Mouse (Mus musculus) gastrocnemius, postnatal 4 days (tissue): ENCODE results near the gene Hist1h2bp. TPM values are rescaled to one million over a fixed set of nuclear protein-coding genes. Genes with fewer than 3 reads are reported as not detected.
"Not testable (repeated sequence)": the region's sequence is repeated elsewhere in the genome, so short reads cannot be mapped to it uniquely, and the experiment has no call there.

Experiments used
- DNase-seq, 2 experiments: peaks; one replicate each; pipeline ENCODE4 v3.0.0; 2021 to 2022; ENCODE audit warnings: low spot score in 2 of 2, mixed read lengths in 2 of 2
- long read RNA-seq, 2 experiments: library from polyadenylated mRNA; stranded (forward); transcript quantifications; one replicate each; pipeline ENCODE4 v2.0.0; 2021
- total RNA-seq, 2 experiments: library from RNA; stranded (reverse); gene quantifications; 2 replicates each; pipeline ENCODE4 v1.2.3; 2021

The Hist1h2bp gene
- 100 to 1,000 TPM; 143 to 201 TPM for total RNA-seq
- long read RNA-seq, experiment 1, result 0 reads
- long read RNA-seq, experiment 2, partial matches to known transcripts, result 0 of 2 reads
- long read RNA-seq, experiment 2, other reads (novel, unspliced or antisense), result 0 of 2 reads

DNA sequence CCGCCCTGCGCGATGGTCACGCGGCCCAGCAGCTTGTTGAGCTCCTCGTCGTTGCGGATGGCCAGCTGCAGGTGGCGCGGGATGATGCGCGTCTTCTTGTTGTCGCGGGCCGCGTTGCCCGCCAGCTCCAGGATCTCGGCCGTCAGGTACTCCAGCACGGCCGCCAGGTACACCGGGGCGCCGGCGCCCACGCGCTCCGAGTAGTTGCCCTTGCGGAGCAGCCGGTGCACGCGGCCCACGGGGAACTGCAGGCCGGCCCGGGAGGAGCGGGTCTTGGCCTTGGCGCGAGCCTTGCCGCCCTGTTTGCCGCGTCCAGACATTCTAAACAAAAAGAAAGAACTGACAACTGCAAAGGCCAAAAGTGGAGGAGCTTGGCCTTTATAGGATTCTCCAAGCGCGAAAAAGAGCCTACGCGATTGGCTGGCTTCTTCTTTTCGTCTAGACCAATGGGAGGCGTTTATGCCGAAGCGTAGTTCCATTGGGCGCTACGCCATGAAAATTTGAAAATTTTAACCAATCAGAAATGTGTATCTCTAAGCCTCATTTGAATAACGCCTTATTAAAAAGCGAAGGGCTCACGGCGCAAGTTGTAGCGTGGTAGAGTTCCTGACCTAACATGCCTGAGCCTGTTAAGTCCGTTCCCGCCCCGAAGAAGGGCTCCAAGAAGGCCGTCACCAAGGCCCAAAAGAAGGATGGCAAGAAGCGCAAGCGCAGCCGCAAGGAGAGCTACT is at the start of gene Hist1h2bp, which contains the start of gene Hist1h2an:
Gene Hist1h2bp (plus strand): TSS at position 563 of the 731 bp plus-strand sequence.
Gene Hist1h2an (minus strand): TSS at position 320 of the 731 bp plus-strand sequence.
- peak; percentile 65 to 83 for DNase-seq

GRCm38 (mm10) chr13:21745006-21745405 is 42.3 kb upstream of the Hist1h2bp start:
- DNase-seq, result no peak

- no peak for DNase-seq
These were observed 37.7 kb upstream of the Hist1h2bp start for GRCm38 (mm10) chr13:21749387-21750158.

DNA sequence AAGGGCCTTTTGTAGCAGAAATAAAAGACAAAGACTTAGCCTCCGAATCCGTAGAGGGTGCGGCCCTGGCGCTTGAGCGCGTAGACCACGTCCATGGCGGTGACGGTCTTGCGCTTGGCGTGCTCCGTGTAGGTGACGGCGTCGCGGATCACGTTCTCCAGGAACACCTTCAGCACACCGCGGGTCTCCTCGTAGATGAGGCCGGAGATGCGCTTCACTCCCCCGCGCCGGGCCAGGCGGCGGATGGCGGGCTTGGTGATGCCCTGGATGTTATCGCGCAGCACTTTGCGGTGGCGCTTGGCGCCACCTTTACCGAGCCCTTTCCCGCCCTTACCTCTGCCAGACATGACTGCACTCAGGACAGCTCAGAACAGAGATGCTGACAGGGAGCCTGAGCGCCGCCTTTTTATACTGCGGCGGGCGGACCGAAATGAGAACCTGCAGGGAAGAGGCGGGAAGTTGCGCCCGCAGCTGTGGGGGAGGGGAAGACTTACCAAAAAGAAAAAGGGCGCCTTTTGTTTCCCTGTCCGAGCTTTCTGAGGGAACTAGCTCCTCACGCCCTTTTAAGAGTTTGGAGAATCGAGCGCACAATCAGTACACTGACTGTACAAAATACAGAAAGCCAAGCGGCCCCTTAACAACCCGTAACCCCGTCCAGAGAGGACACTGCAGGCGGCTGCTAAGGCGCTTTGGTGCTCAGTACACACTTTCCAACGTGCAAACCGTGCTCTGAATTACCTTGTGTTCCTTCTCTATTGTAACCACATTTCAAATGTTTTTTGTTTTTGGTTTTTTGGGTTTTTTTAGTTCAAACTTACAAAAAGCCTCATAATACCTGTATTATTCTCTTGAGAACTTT is 36.9 kb upstream of the Hist1h2bp start, which contains the start of gene Hist1h4k:
Gene Hist1h4k (minus strand): TSS at position 347 of the 859 bp plus-strand sequence.
- peak; percentile 79 to 91 for DNase-seq

DNA sequence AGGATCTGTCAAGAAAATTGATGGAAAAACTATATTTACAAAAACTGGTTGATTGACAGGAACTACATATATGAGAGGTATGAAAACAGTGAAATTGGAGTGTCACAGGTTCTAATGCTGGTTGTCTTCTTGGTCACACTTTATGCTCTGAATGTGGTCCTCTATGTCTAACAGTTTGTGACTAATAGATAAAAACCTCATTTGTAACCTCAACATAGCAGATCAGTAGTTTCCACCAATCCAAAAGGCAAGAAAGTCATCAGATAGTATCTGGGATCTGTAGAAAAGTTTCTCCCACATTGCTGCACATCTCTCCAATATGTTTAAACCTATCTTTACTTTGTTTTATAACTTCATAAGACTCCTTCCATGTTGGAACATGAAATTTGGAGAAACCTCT is 35.8 kb upstream of the Hist1h2bp start:
- no peak for DNase-seq

DNA sequence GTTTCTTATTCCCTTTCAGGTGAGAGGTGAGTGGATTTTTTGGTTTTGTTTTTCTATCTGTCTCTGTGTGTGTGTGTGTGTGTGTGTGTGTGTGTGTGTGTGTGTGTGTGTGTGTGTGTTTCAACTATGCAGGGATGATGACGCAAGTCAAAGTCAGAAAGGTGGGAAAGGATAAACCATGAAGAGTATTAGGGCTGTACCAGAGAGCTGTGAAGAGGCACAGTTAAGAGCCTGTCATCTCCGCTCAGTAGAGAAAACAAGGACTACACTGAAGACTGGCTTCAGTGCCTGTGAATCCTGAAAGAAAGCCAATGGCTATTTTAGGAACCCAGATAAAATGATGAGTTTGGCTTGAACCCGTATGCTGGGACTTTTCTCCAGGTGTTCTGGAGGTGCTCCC is 35.4 kb upstream of the Hist1h2bp start:
- DNase-seq, result no peak

DNA sequence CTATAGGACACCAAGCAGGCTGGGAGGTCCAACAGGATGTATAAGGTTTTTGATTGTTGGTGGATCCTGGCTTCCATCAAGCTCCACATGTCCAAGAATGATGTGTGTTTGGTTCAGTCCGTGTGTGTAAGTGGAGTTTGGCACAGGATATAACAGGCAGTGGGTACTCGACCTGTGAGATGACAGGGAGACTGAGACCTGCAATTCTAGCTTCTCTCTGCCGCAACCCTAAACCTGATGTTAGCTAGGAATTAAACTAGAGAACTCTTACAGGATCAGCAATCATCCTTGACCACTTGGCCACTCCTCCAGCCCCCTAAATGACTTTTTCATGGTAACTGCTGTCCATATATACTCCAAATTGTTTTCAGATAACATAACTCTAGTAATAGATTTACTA is 34.9 kb upstream of the Hist1h2bp start:
- no peak for DNase-seq

DNA sequence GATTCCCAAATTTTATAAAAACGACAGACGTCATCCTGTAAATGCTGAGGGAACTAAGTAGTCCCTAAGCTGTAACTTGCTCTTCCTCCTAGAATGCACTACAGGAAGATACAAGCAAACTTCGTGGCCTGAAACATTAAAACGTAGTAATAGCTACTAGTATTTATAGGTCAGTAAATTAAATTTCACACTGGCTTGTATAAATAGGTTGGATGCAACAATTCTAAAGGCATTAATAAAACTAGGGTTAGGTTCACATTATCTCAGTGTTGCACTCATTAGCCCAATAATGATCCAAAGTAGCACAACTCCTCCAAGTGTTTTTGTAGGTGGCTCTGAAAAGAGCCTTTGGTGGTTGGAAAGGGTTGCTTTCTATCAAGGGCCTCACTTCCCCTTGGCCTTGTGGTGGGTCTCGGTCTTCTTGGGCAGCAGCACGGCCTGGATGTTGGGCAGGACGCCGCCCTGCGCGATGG is 34.2 kb upstream of the Hist1h2bp start:
- no peak for DNase-seq

DNA sequence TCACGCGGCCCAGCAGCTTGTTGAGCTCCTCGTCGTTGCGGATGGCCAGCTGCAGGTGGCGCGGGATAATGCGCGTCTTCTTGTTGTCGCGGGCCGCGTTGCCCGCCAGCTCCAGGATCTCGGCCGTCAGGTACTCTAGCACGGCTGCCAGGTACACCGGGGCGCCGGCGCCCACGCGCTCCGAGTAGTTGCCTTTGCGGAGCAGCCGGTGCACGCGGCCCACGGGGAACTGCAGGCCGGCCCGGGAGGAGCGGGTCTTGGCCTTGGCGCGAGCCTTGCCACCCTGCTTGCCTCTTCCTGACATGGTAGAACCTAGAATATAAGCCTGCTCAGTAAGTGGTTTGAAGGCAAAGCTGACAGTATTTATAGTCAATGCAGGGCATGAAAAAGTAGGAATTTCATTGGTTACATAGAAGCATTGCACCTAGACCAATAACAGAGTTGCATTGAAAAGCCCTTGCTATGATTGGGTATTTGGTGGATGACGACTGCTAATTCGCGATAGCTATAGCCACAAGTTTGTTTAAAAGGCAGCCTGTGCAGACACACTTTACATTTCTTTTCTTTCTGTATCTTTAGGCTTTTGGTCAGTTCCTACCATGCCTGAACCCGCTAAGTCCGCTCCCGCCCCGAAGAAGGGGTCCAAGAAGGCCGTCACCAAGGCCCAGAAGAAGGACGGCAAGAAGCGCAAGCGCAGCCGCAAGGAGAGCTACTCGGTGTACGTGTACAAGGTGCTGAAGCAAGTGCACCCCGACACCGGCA is 33.6 kb upstream of the Hist1h2bp start, which contains the start of the genes Hist1h2ak and Hist1h2bn:
Gene Hist1h2ak (minus strand): TSS at position 304 of the 762 bp plus-strand sequence.
Gene Hist1h2bn (plus strand): TSS at position 600 of the 762 bp plus-strand sequence.
- DNase-seq, result peak in 1 of 2 experiments; percentile 46

DNA sequence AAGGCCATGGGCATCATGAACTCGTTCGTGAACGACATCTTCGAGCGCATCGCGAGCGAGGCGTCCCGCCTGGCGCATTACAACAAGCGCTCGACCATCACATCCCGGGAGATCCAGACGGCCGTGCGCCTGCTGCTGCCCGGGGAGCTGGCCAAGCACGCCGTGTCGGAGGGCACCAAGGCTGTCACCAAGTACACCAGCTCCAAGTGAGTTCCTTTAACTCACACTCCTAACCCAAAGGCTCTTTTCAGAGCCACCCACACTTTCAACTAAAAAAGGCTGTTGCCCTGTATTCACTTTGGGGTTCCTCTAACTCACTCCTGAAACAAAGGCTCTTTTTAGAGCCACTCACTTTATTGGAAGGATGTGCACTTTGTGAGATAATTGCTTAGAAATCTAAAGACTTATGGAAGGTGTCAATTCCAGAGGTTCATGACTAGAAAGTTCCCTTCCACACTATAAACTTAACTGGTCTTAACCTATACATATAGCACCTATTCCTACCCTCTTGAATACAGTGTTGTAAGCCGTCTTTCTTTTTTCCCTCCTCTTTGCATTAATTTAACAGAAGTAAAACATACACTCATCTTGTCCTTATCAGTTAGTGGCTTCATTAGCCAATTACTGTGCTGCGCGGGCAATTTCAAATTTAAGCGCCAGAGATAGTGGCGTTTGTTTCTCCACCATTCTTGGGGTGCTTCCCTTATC is 32.8 kb upstream of the Hist1h2bp start:
- DNase-seq, result not testable (repeated sequence)

- no peak for DNase-seq
These were observed 31.6 kb upstream of the Hist1h2bp start for GRCm38 (mm10) chr13:21755707-21756106.

DNA sequence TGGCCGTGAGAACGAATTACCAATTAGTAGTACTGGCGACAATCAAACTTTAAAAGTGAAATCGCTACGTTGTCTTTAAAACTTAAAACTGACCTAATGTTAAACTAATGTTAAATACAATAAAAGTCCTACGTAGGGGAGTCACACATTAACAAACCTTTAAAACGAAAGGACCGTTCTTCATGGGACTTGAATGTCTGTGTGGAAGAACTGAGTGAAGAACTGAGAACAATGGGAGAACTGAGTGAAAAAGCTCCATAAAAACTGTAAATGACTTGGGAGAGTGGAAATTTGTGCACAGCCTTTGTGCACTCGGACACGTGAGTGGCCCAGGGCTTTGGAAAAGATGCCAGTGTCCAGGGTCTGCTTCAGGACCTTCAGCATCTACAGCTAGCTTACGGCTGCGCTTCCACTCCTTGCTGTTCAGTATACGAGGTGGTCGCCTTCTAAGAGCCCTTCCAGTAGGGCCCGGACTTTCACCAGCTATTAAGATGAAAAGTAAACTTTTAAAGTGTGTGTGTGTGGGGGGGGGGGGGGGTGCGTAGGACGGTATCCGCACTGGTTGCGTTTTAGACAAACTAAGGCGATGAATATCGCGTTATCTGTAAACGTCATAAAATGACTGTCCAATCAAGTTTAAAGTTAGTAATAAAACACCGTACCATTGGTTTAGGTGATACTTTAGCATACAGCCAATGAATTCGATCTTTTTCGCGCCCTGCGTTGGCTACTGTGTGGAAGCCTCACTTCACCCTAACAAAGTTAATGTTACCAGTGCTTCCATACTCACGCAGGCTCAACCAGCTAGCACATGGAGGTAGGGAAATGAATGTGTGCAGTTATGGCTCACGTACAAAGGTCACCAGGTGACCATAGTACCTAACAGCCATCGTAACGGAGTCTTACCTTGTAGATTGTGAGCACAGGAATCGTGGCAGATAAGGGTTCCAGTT is 8.2 kb upstream of the Hist1h2bp start:
- DNase-seq, result peak in 1 of 2 experiments; percentile 60

DNA sequence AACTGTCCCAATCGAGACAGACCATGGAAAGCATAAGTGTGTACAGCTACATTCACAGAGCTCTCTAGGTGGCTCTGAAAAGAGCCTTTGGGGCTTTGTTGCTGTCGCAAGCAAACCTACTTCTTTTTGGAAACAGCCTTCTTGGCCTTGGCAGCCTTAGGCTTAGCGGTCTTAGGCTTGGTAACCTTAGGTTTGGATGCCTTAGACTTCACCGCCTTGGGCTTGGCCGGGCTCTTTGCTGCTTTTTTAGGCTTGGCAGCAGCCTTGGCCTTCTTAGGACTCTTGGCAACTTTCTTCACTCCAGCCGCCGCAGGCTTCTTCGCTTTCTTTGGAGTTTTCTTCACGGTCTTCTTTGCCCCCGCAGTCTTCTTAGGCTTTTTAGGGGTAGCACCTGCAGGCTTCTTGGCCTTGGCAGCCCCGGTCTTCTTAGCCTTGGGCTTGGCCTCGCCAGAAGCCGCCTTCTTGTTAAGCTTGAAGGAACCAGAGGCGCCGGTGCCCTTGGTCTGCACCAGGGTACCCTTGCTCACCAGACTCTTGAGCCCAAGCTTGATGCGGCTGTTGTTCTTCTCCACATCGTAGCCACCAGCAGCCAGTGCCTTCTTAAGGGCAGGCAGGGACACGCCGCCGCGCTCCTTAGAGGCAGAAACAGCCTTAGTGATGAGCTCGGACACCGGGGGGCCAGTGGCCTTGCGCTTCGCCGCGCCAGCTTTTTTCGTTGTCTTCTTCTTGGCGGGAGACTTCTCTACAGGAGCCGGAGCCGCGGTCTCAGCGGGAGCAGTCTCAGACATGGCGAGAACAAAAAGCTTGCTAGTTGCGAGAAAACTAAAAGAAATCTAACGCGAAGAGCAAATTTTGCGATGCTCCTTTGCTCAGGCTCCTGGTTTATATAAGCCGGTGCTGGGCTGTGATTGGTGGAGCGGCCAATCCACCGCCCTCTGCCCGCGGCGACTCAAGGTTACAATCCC is 7.2 kb upstream of the Hist1h2bp start, which contains the start of gene Hist1h1b:
Gene Hist1h1b (minus strand): TSS at position 859 of the 965 bp plus-strand sequence.
- peak in 1 of 2 experiments; percentile 58 for DNase-seq

- DNase-seq, result no peak
These were observed 6.2 kb upstream of the Hist1h2bp start for GRCm38 (mm10) chr13:21781021-21781555.

DNA sequence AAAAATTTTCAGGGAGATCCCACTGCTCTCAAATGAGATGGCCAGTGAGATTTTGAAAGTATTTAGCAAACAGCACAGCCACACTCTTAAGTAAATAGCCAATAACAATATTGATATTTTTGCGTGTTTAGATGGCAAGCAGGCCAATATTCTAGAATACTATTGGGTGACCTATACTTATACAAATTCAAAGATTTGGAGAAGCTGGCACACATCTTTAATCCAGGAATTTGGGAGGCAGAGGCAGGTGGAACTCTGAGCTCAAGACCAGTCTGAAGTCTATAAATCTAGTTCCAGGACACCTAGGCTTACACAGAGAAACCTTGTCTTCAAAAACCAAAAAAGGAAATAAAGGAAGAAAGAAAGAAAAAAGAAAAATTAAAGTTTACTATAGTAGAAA is 5.6 kb upstream of the Hist1h2bp start:
- no peak for DNase-seq
